ENCODE assay signal across 26 mouse cellular contexts in genomic region chr14:29425666-29426065, GRCm38 (mm10).
"Had no signal": no experiment of that assay in that cellular context is flagged by ENCODE, and none has a peak within 500 bp of the region (broad histone marks: within the 10 kb centered on the region; RNA-seq: fewer than 3 reads in every experiment).

No protein-coding gene starts in this region.

- ATAC-seq: forebrain, embryonic 16.5 days; hindbrain, embryonic 16.5 days; inflammation-experienced regulatory T-cells, adult 6 months; intestine, embryonic 15.5 days; intestine, postnatal 0 days; liver, postnatal 0 days had no signal

- H3K9me3 ChIP-seq: heart, embryonic 13.5 days; heart, embryonic 15.5 days; hindbrain, embryonic 10.5 days; hindbrain, embryonic 12.5 days; intestine, embryonic 15.5 days; limb, embryonic 10.5 days; limb, embryonic 12.5 days; liver, embryonic 13.5 days; liver, embryonic 15.5 days had no signal

- H3K4me3 ChIP-seq: gastrocnemius, adult 2 months; heart, adult 2 months; heart, embryonic 13.5 days; heart, embryonic 15.5 days; hindbrain, embryonic 10.5 days; hindbrain, embryonic 12.5 days; intestine, embryonic 15.5 days; left cerebral cortex, adult 2 months; limb, embryonic 10.5 days; limb, embryonic 12.5 days; liver, embryonic 13.5 days; liver, embryonic 15.5 days had no signal

- H3K36me3 ChIP-seq: heart, embryonic 13.5 days; heart, embryonic 15.5 days; hindbrain, embryonic 10.5 days; hindbrain, embryonic 12.5 days; intestine, embryonic 15.5 days; limb, embryonic 10.5 days; limb, embryonic 12.5 days; liver, embryonic 13.5 days; liver, embryonic 15.5 days had no signal

- DNase-seq: gastrocnemius, adult 2 months; gastrocnemius, postnatal 10 days; gastrocnemius, postnatal 25 days; heart, adult 2 months; heart, postnatal 4 days; kidney, postnatal 4 days; liver; liver, embryonic 13.5 days; liver, postnatal 0 days had no signal

- H3K4me1 ChIP-seq: heart, embryonic 13.5 days; heart, embryonic 15.5 days; hindbrain, embryonic 12.5 days; intestine, embryonic 15.5 days; limb, embryonic 10.5 days; limb, embryonic 12.5 days; liver, embryonic 13.5 days; liver, embryonic 15.5 days had no signal

- H3K4me2 ChIP-seq: heart, embryonic 11.5 days; heart, embryonic 13.5 days; heart, embryonic 15.5 days; hindbrain, embryonic 12.5 days; hindbrain, embryonic 14.5 days; intestine, embryonic 15.5 days; limb, embryonic 12.5 days; liver, embryonic 11.5 days; liver, embryonic 13.5 days; liver, embryonic 15.5 days had no signal

- H3K27me3 ChIP-seq: heart, embryonic 13.5 days; heart, embryonic 15.5 days; hindbrain, embryonic 12.5 days; intestine, embryonic 15.5 days; limb, embryonic 12.5 days; liver, embryonic 13.5 days; liver, embryonic 15.5 days had no signal

- H3K9ac ChIP-seq: heart, embryonic 13.5 days; heart, embryonic 15.5 days; hindbrain, embryonic 12.5 days; hindbrain, embryonic 14.5 days; intestine, embryonic 15.5 days; limb, embryonic 12.5 days; liver, embryonic 13.5 days; liver, embryonic 15.5 days; liver, postnatal 0 days had no signal

- H3K27ac ChIP-seq: gastrocnemius, adult 2 months; heart, adult 2 months; heart, embryonic 13.5 days; heart, embryonic 15.5 days; hindbrain, embryonic 10.5 days; hindbrain, embryonic 12.5 days; hindbrain, embryonic 14.5 days; intestine, embryonic 15.5 days; kidney, postnatal 0 days; limb, embryonic 10.5 days; limb, embryonic 12.5 days; liver, embryonic 13.5 days; liver, embryonic 15.5 days had no signal
